Mouse (Mus musculus) E14TG2a.4 (cell line): ENCODE measurements around the gene Spata1.

Experiments
- H3K27me3 ChIP-seq: 2 replicates; pipeline ENCODE4 v1.6.1; 2014; ENCODE audit warnings: low read length, control low read depth; ENCODE audit not compliant: insufficient read depth
- H3K36me3 ChIP-seq: 2 replicates; pipeline ENCODE4 v1.6.1; 2014; ENCODE audit warnings: low read length, control low read depth; ENCODE audit not compliant: insufficient read depth
- H3K4me1 ChIP-seq: replicated peaks from 2 replicates; pipeline ENCODE4 v1.6.1; 2014; ENCODE audit warnings: low read depth, low read length, control low read depth
- H3K4me3 ChIP-seq: replicated peaks from 2 replicates; pipeline ENCODE4 v1.5.1; 2014; ENCODE audit warnings: mild to moderate bottlenecking, low read length
- H3K9me3 ChIP-seq: 2 replicates; pipeline ENCODE4 v1.6.1; 2014; ENCODE audit warnings: low read length, control low read depth
- CTCF ChIP-seq: conservative IDR thresholded peaks from 2 replicates; pipeline ENCODE4 v1.5.1; 2014; ENCODE audit warnings: low read length
- NANOG ChIP-seq: IDR thresholded peaks from 2 replicates; pipeline ENCODE4 v1.6.1; 2014; ENCODE audit warnings: borderline replicate concordance, low read length, mixed read lengths
- POU5F1 ChIP-seq: IDR thresholded peaks from 2 replicates; pipeline ENCODE4 v1.6.1; 2014; ENCODE audit warnings: low read length, borderline replicate concordance

Spata1 gene

DNA sequence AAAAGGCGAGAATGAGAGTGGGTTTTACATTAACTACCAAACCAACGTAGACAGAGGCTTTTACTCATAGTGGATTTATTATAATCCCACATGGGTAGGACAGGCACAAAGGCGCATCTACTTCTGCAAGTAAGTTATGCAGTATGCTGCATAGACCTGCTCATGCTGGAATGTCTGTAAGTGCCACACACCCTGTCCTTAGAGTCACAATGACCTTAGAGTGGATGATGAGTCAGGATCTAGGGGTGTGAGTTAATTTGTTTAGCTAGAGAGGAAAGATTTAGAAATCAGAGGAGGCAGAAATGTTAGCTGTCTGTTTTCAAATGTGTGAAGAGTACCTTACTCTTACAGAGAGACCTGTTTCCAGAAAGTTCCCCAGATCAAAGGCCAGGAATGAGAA, 52.0 kb downstream of the Spata1 start:
- no peaks in the 10 kb centered on the region for H3K27me3 ChIP-seq

GRCm38 (mm10) chr3:146447156-146447555, 52.4 kb downstream of the Spata1 start:
- Histone ChIP-seq H3K27me3 (no peaks in the 10 kb centered on the region), H3K4me3 (no peak overlapping the region), H3K9me3 (no peaks in the 10 kb centered on the region), H3K4me1 (peaks cover 20% of the 10 kb centered on the region), H3K36me3 (peaks cover 6% of the 10 kb centered on the region; the same call in 1 of the 2 replicates)
- TF ChIP-seq POU5F1 (no peak), CTCF (no peak), NANOG (no peak)

More for the DNA sequence above, 52.0 kb downstream of the Spata1 start:
- H3K4me3 ChIP-seq = no peak overlapping the region
- H3K36me3 ChIP-seq = peaks cover 6% of the 10 kb centered on the region; the same call in 1 of the 2 replicates
- TF ChIP-seq NANOG (no peak), POU5F1 (no peak), CTCF (no peak)
- no peaks in the 10 kb centered on the region for H3K9me3 ChIP-seq
- peaks cover 21% of the 10 kb centered on the region for H3K4me1 ChIP-seq

DNA sequence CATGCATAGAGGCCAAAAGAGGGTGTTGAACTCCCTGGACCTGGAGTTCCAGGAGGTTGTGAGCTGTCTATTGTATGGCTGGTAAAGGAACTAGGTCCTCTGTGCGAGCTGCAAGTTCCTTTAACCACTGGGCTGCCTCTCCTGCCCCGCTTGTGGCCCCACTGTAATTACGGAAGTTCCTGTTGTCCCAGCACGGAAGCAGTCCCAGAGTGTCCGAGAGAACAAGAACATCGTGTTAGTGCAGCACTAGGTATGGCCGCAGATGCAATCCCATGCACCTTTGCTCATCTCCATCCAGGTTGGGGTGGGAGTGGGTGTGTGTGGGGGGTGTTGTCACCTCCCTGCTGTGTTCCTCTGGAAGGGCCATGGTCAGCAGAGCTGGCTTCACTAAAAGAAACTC, 54.7 kb downstream of the Spata1 start:
- TF ChIP-seq CTCF (no peak), POU5F1 (no peak), NANOG (no peak)
- no peaks in the 10 kb centered on the region for H3K9me3 ChIP-seq
- peaks cover 2% of the 10 kb centered on the region for H3K4me1 ChIP-seq
- no peak overlapping the region for H3K4me3 ChIP-seq
- H3K36me3 ChIP-seq = peaks cover 18% of the 10 kb centered on the region
- H3K27me3 ChIP-seq = no peaks in the 10 kb centered on the region

- Histone ChIP-seq H3K9me3 (no peaks in the 10 kb centered on the region), H3K36me3 (peaks cover 26% of the 10 kb centered on the region), H3K4me3 (no peak overlapping the region), H3K4me1 (peaks cover 1% of the 10 kb centered on the region), H3K27me3 (no peaks in the 10 kb centered on the region)
- TF ChIP-seq POU5F1 (no peak), NANOG (no peak), CTCF (no peak)
Observed at GRCm38 (mm10) chr3:146443380-146443779, 56.2 kb downstream of the Spata1 start.

DNA sequence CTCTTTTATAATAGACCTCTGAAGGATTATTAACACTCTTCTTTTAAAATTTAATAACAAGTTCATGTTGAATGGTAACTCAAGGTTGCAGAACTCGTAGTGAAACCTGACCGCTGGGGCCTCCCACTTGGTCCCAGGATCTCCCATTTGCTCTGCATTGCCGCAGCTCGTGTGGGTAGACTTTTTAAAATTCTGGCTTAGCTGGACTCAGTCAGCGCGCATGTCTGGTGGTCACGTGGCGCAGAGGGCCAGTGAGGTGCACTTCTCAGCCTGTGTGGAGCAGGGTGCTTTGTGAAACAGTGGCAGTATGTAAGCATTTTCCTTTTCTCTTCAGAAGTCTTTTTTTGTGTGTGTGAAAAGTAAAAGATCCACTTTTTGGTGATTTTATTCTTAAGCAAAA, 56.6 kb downstream of the Spata1 start:
- peaks cover 30% of the 10 kb centered on the region for H3K36me3 ChIP-seq
- H3K27me3 ChIP-seq = no peaks in the 10 kb centered on the region
- no peak for TF ChIP-seq NANOG
- TF ChIP-seq POU5F1 = no peak
- no peak for TF ChIP-seq CTCF
- H3K9me3 ChIP-seq = no peaks in the 10 kb centered on the region
- peaks cover 6% of the 10 kb centered on the region for H3K4me1 ChIP-seq
- no peak overlapping the region for H3K4me3 ChIP-seq

DNA sequence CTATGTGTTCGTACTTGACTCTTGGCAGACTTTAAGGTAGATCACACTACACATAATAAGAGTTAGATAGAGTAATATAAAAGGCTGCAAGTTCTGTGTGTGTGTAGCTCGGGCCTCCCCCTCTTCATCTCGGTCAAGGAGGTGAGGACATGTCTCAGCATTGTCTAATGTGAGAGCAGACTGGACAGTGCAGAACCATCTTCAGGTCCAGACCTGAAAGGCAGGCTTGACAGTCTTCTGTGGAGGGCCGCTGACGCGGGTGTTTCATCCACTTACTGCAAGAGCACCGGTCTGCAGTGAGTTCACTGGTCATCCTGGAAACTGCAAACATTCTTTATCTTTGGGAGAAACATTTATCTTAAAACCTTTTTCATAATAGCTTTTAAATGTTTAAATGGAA, 57.1 kb downstream of the Spata1 start:
- H3K27me3 ChIP-seq = no peaks in the 10 kb centered on the region
- H3K4me1 ChIP-seq = peaks cover 6% of the 10 kb centered on the region
- peaks cover 35% of the 10 kb centered on the region for H3K36me3 ChIP-seq
- no peaks in the 10 kb centered on the region for H3K9me3 ChIP-seq
- no peak overlapping the region for H3K4me3 ChIP-seq
- TF ChIP-seq NANOG = no peak
- no peak for TF ChIP-seq CTCF
- TF ChIP-seq POU5F1 = no peak

- H3K36me3 ChIP-seq = peaks cover 55% of the 10 kb centered on the region
- H3K4me1 ChIP-seq = peaks cover 6% of the 10 kb centered on the region
- no peaks in the 10 kb centered on the region for H3K9me3 ChIP-seq
- no peaks in the 10 kb centered on the region for H3K27me3 ChIP-seq
- TF ChIP-seq NANOG = no peak
- TF ChIP-seq POU5F1 = no peak
- no peak for TF ChIP-seq CTCF
- no peak overlapping the region for H3K4me3 ChIP-seq
Observed at GRCm38 (mm10) chr3:146440422-146440821, 59.1 kb downstream of the Spata1 start.

- Histone ChIP-seq H3K9me3 (no peaks in the 10 kb centered on the region), H3K27me3 (no peaks in the 10 kb centered on the region), H3K36me3 (peaks cover 56% of the 10 kb centered on the region), H3K4me3 (no peak overlapping the region), H3K4me1 (peaks cover 6% of the 10 kb centered on the region)
- TF ChIP-seq NANOG (no peak), POU5F1 (no peak), CTCF (no peak)
Observed at GRCm38 (mm10) chr3:146440011-146440410, 59.5 kb downstream of the Spata1 start.

GRCm38 (mm10) chr3:146436114-146436513, 63.4 kb downstream of the Spata1 start:
- H3K4me3 ChIP-seq = no peak overlapping the region
- no peaks in the 10 kb centered on the region for H3K27me3 ChIP-seq
- no peak for TF ChIP-seq NANOG
- H3K9me3 ChIP-seq = no peaks in the 10 kb centered on the region
- H3K4me1 ChIP-seq = peaks cover 24% of the 10 kb centered on the region
- peaks cover 79% of the 10 kb centered on the region for H3K36me3 ChIP-seq
